Mouse (Mus musculus) G1E (cell line): ENCODE results near the gene Acad9.

Experiments
- CTCF ChIP-seq: IDR thresholded peaks from 2 replicates; pipeline ENCODE4 v1.5.1; 2012; ENCODE audit warnings: low read depth, low read length, inconsistent platforms, mixed read lengths
- GATA1 ChIP-seq: IDR thresholded peaks from 2 replicates; pipeline ENCODE4 v1.6.1; 2012; ENCODE audit warnings: borderline replicate concordance, low read length, inconsistent platforms, mixed read lengths
- POLR2AphosphoS5 ChIP-seq: IDR thresholded peaks from 2 replicates; pipeline ENCODE4 v1.6.1; 2012; ENCODE audit warnings: low read depth, low read length, inconsistent platforms; ENCODE audit not compliant: insufficient replicate concordance
- TAL1 ChIP-seq: conservative IDR thresholded peaks from 2 replicates; pipeline ENCODE4 v1.6.1; 2012; ENCODE audit warnings: low read depth, low read length, inconsistent platforms, mixed read lengths

GRCm38 (mm10) chr3:36067731-36068130, 2.0 kb downstream of the Acad9 start:
- no peak for TF ChIP-seq CTCF
- TF ChIP-seq POLR2AphosphoS5, result no peak
- no peak for TF ChIP-seq GATA1
- no peak for TF ChIP-seq TAL1
